Mouse (Mus musculus) erythroblast, embryonic 14.5 days (primary cell): Measurements from ENCODE around the gene Dgkz. TPM values are rescaled to one million over a fixed set of nuclear protein-coding genes. Genes with fewer than 3 reads are reported as not detected.

Experiments used
- H3K27me3 ChIP-seq: 2 replicates; pipeline ENCODE4 v1.6.1; 2012; ENCODE audit warnings: inconsistent platforms; ENCODE audit not compliant: control insufficient read depth
- H3K36me3 ChIP-seq: 2 replicates; pipeline ENCODE4 v1.6.1; 2012; ENCODE audit warnings: mild to moderate bottlenecking, inconsistent platforms; ENCODE audit not compliant: control insufficient read depth
- H3K4me1 ChIP-seq: 2 replicates; pipeline ENCODE4 v1.6.1; 2012; ENCODE audit warnings: inconsistent platforms; ENCODE audit not compliant: control insufficient read depth
- H3K4me3 ChIP-seq: replicated peaks from 2 replicates; pipeline ENCODE3; 2012; ENCODE audit warnings: moderate library complexity, mild to moderate bottlenecking, inconsistent platforms
- H3K9me3 ChIP-seq: 2 replicates; pipeline ENCODE4 v1.6.1; 2012; ENCODE audit warnings: low read length, inconsistent platforms, mixed read lengths; ENCODE audit not compliant: control insufficient read depth
- GATA1 ChIP-seq: IDR thresholded peaks from 2 replicates; pipeline ENCODE4 v1.6.1; 2012; ENCODE audit warnings: low read length, inconsistent platforms, mixed read lengths
- TAL1 ChIP-seq: IDR thresholded peaks from 3 replicates; pipeline ENCODE4 v1.6.1; 2012; ENCODE audit warnings: low read length, inconsistent platforms, mixed read lengths
- polyA plus RNA-seq: library from polyadenylated mRNA; stranded (reverse); fragments of >175 nt; gene quantifications from 2 replicates; pipeline ENCODE4 v1.2.3, GENCODE M21; 2012

The Dgkz gene
- polyA plus RNA-seq, 1 experiment: 6.0 TPM

DNA sequence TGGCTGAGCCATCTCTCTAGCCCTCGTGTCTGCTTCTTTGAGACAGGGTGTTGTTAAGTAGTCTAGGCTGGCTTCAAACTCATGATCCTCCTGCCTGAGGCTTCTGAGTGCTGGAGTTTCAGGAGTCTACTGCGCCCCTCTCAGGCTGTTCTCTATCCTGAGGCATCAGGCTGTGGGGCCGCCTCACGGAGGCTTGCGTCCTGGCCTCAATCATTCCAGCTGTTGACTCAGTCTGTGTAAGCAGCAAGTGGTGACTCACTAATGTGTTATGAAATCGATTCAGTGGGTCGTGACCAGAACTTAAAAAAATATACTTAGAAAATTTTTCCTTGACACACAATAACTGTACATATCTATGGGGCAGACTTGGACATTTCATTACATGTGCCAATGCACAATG, 29.0 kb upstream of the Dgkz start:
- Histone ChIP-seq H3K27me3 (peaks cover 22% of the 10 kb centered on the region), H3K9me3 (no peaks in the 10 kb centered on the region), H3K4me1 (peaks cover 27% of the 10 kb centered on the region), H3K4me3 (no peak overlapping the region), H3K36me3 (no peaks in the 10 kb centered on the region)
- TF ChIP-seq TAL1 (no peak), GATA1 (no peak)

DNA sequence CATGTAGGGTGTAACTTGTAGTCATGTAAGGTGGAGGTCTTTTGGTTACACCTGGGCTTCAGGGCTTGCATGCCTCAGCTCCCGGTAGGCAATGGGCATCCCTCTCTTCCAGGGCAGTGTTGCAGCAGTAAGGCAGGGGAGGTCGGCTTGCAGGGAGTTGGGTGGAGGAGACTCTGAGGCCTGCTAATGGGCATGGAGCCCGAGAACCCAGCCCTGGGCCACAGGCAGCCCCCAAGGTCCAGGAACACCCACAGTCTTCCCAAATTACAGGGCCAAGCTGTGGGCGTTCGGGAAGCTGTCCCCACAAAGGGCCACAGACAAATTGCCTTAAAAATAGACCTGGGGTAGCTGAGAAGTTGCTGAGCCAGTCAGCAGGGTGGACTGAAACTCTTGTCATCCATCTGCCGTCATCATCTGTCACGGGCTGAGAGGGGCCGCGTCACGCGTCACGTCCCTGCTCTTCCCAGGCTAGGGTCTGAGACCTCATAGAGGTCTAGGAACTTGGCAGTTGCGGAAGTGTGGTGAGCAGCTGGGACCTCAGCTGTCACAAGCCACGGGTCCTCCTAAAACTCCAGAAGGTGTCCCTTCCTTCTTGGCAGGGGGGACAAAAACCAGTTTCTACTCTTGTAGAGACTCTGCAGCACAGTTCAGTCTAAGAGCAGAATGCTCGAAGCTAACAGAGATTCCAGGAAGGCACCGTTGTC, 22.4 kb upstream of the Dgkz start:
- TF ChIP-seq GATA1 (no peak), TAL1 (no peak)

DNA sequence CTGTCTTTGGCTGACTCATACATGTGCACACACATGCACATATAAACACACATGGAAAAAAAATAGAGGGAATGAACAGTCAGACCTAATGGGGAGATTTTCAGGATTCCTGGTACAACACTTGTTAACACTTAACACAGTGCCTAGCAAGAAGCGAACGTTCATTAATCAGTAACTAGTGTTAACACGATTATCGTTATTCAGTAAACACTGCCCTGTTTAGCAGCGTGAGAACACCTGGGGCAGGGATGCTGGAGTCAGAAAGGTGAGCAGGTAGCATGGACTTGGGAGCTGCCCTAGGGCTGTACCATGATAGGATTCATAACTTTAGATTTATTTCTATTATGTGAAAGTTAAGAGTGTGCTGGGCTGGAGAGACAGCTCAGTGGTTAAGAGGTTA, 20.3 kb upstream of the Dgkz start:
- TF ChIP-seq GATA1: no peak
- no peak for TF ChIP-seq TAL1
- no peak overlapping the region for H3K4me3 ChIP-seq
- H3K4me1 ChIP-seq: no peaks in the 10 kb centered on the region
- H3K36me3 ChIP-seq: no peaks in the 10 kb centered on the region
- H3K27me3 ChIP-seq: peaks cover 4% of the 10 kb centered on the region
- no peaks in the 10 kb centered on the region for H3K9me3 ChIP-seq

More for the DNA sequence above, 22.4 kb upstream of the Dgkz start:
- H3K4me1 ChIP-seq: no peaks in the 10 kb centered on the region
- no peaks in the 10 kb centered on the region for H3K9me3 ChIP-seq
- H3K36me3 ChIP-seq: no peaks in the 10 kb centered on the region
- peaks cover 10% of the 10 kb centered on the region for H3K27me3 ChIP-seq
- no peak overlapping the region for H3K4me3 ChIP-seq

GRCm38 (mm10) chr2:91993409-91993808, 17.7 kb upstream of the Dgkz start:
- H3K36me3 ChIP-seq: no peaks in the 10 kb centered on the region
- TF ChIP-seq GATA1 (no peak), TAL1 (no peak)
- no peak overlapping the region for H3K4me3 ChIP-seq
- no peaks in the 10 kb centered on the region for H3K4me1 ChIP-seq
- peaks cover 5% of the 10 kb centered on the region for H3K9me3 ChIP-seq
- peaks cover 4% of the 10 kb centered on the region for H3K27me3 ChIP-seq

GRCm38 (mm10) chr2:91989750-91990149, 14.1 kb upstream of the Dgkz start:
- Histone ChIP-seq H3K4me1 (peaks cover 6% of the 10 kb centered on the region), H3K27me3 (no peaks in the 10 kb centered on the region; the same call in 1 of the 2 replicates), H3K9me3 (peaks cover 5% of the 10 kb centered on the region), H3K4me3 (no peak overlapping the region), H3K36me3 (no peaks in the 10 kb centered on the region)
- TF ChIP-seq GATA1 (no peak), TAL1 (no peak)

- Histone ChIP-seq H3K9me3 (peaks cover 5% of the 10 kb centered on the region), H3K4me3 (no peak overlapping the region), H3K36me3 (no peaks in the 10 kb centered on the region), H3K27me3 (no peaks in the 10 kb centered on the region; the same call in 1 of the 2 replicates), H3K4me1 (peaks cover 10% of the 10 kb centered on the region)
- no peak for TF ChIP-seq GATA1
- no peak for TF ChIP-seq TAL1
Observed at GRCm38 (mm10) chr2:91987542-91987941, 11.9 kb upstream of the Dgkz start.

DNA sequence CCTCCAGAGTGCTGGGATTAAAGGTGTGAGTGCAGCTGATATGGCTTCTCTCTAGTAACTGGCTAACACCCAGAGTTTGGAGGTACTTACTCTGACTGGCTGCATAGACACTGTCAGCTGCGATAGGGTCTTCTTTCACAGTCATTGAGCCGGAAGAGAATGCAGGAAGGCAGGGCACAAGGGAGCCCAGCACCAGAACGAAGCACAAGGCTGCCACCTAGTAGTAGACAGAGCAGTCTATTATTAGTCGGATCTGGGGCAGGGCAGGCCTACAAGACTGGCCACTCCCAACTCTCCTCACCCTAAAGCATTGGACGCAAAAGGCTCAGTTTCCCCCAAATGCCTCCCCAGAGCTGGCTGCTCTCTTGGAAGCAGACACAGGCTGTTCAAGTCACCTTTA, 10.4 kb upstream of the Dgkz start:
- Histone ChIP-seq H3K36me3 (no peaks in the 10 kb centered on the region), H3K27me3 (no peaks in the 10 kb centered on the region; the same call in 1 of the 2 replicates), H3K9me3 (peaks cover 5% of the 10 kb centered on the region), H3K4me3 (no peak overlapping the region), H3K4me1 (peaks cover 10% of the 10 kb centered on the region)
- TF ChIP-seq TAL1 (no peak), GATA1 (no peak)

- Histone ChIP-seq H3K4me1 (peaks cover 10% of the 10 kb centered on the region), H3K36me3 (no peaks in the 10 kb centered on the region), H3K27me3 (peaks cover 3% of the 10 kb centered on the region), H3K9me3 (peaks cover 5% of the 10 kb centered on the region), H3K4me3 (no peak overlapping the region)
- TF ChIP-seq TAL1 (no peak), GATA1 (no peak)
Observed at GRCm38 (mm10) chr2:91984906-91985525, 9.4 kb upstream of the Dgkz start.

DNA sequence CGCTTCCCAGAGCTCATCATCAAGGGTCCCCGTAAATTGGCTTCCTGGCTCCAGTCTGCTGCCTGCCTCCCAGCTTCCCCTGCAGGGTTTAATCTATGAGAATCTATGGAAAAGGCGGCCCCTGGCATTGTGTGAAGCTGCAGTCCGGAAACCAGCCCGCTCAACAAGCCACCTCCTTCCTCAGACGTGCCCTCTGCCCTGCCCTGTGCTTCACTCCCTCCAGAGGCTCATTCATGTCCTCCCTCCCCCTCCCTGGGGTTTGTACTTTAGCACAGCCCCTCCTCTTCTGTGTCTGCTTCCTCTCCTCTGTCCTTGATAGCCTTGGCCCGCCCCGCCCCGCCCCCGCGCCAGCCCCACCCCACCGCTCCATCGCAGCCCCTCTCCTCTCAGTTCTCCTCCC, 8.8 kb upstream of the Dgkz start:
- H3K27me3 ChIP-seq: peaks cover 7% of the 10 kb centered on the region
- no peaks in the 10 kb centered on the region for H3K36me3 ChIP-seq
- peaks cover 10% of the 10 kb centered on the region for H3K4me1 ChIP-seq
- TF ChIP-seq TAL1 (no peak), GATA1 (no peak)
- peaks cover 1% of the 10 kb centered on the region for H3K9me3 ChIP-seq
- H3K4me3 ChIP-seq: peak overlapping the region; percentile 26

DNA sequence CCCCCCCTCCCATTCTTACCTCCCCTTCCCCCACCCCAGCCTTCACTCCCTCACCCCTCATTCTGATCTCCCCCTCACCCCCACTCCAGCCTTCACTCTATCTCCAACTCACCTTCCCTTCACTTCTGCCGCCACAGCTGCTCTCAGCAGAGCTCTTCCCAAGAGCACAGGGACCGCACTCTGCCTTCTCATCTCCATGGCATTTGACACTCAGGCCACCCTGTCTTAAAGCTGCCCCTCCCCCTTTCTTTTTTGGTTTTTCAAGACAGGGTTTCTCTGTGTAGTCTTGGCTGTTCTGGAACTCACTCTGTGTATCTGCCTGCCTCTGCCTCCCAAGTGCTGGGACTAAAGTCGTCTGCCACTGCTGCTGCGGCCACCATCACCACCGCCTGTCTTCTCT, 5.2 kb upstream of the Dgkz start:
- peaks cover 4% of the 10 kb centered on the region; the same call in 1 of the 2 replicates for H3K9me3 ChIP-seq
- peaks cover 43% of the 10 kb centered on the region for H3K27me3 ChIP-seq
- peaks cover 6% of the 10 kb centered on the region for H3K4me1 ChIP-seq
- TF ChIP-seq GATA1 (no peak), TAL1 (no peak)
- H3K4me3 ChIP-seq: no peak overlapping the region
- H3K36me3 ChIP-seq: no peaks in the 10 kb centered on the region
